Mouse (Mus musculus) adrenal gland, adult 8-10 months (tissue): ENCODE data around the gene Hps6. TPM values are rescaled to one million over a fixed set of nuclear protein-coding genes. Genes with fewer than 3 reads are reported as not detected.
A peak's percentile ranks its signal among the peaks of the same experiment; 100 is the strongest.

Experiments
- DNase-seq: peaks from one replicate; pipeline ENCODE4 v3.0.0; 2022
- total RNA-seq, 4 experiments: library from RNA; stranded (reverse); gene quantifications; 2 replicates each; pipeline ENCODE4 v1.2.4; 2022

Hps6 gene
- total RNA-seq, 4 experiments from 2014 or later, result 13.0 to 25.3 (median 19.9) TPM

GRCm38 (mm10) chr19:46030196-46030983 is 27.1 kb downstream of the Hps6 start:
- DNase-seq, result no peak

GRCm38 (mm10) chr19:46031689-46032432 is 28.6 kb downstream of the Hps6 start:
- DNase-seq, result no peak

DNA sequence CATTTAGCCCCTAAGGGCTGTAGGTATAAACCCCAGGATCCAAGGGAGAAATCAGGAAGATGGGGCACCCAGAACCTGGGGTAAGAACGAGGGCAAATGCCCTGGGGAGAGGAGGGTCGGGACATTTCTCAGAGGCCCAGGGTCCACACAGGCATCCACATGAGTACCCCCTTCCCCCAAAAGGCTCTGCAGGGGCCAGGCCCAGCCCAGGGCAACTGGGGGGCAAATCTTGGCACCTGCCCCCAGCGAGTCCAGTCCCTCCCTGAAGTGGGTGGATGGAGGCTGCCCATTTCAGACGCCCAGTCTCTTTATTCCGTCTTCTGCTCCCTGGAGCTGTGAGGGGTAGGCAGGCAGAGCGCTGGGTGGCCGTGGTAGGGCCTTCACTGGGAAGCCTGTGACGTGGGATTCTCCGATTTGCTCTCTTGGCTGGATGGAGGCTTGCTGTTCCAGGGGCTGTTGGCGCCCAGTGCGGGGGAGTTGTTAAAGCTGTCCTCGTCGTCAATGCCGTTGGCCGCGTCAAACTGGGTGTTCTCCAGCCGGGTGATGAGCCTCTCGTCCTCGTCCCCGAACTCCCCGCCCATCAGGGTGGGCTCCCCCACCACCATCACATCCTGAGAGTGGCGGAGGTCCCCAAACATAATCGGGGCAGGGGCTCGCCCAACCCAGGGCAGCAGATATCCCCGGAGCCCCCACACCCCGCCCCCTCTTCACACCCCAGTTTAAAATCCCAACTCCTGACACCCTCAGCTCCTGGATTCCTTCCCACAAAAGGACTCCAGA is 29.6 kb downstream of the Hps6 start:
- DNase-seq, result no peak

DNA sequence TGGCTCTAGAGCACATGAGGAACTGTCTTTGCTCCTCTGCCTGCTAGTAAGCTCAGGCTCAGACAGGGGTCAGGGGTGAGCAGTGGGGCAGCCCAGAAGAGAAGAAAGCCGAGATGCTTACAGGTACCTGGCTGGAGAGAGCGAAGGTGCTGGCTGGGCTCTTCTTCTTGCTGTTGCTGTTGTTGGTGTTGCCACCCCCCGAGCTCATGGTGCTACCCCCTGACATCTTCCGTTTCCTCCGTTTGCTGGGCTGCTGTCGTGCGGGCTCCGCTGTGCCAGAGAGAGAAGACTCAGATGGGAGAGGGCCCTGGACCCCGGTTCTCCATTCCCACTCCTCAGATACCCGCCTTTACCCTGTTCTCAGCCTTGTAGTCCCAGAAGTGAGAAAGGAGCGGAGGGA is 30.6 kb downstream of the Hps6 start:
- no peak for DNase-seq

GRCm38 (mm10) chr19:46035971-46036370 is 32.7 kb downstream of the Hps6 start:
- no peak for DNase-seq

DNA sequence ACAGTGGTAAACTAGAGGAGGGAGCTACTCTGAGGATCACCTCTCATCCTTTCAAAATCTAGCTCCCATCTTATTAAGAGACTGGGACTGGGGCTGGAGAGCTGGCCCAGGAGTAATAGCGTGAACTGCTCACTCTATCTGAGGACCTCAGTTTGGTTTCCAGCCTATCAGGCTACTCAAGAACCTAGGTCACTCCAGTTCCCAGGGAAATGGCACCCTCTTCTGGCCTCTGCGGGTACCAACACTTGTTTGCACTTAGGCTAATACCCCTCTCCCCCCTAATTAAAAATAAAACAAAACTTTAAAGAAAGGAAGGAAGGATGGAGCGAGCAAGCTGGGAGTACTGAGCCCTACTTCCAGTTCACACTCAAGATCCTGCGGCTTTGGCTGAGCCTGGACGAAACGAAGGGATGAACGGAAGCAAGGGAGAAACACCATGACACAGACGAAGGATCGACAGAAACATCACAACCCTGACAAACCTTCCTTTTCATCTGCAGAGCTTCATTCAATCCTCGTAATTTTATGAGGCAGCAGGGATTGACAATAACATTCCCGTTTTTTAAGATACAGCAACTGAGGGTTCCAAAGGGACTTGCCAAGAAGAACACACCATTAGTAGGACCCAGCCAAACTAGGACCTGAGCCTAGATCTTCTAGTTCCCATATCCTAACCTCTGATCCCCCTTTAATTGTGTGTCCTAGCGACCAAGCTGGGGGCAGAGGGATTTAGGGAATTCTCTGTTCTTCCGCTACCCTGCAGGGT is 33.4 kb downstream of the Hps6 start:
- DNase-seq, result no peak

DNA sequence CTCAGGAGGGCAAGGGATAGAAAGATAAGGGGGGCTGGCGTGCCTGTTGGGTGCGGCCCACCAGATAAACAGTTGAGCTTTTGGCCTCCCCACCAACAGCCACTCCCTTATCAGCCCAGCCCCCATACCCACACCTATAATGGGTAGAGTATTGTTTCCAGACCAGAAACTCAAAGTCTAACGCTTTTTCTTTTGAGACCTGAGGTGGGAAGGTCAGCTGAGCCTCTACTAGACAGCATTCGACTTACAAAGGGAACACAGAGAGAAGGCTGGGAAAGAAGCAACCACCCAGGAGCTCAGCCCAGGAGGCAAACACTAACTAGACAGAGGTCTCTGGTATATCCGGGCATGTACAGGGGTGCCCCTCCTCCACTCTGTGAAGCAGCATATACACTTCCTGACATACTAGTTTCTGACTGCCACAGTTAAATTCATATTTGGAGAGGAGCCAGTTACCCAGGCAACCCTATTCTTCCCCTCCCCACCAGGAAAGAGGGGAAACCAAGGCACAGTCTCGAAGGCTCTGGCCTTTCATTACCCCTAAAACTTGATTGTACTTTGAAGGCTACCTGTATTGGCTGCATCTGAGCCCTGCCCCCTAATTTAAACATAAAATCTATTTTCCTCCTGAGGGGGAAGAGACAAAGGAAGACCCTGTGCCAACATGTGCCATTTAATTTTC is 34.1 kb downstream of the Hps6 start:
- DNase-seq, result no peak

DNA sequence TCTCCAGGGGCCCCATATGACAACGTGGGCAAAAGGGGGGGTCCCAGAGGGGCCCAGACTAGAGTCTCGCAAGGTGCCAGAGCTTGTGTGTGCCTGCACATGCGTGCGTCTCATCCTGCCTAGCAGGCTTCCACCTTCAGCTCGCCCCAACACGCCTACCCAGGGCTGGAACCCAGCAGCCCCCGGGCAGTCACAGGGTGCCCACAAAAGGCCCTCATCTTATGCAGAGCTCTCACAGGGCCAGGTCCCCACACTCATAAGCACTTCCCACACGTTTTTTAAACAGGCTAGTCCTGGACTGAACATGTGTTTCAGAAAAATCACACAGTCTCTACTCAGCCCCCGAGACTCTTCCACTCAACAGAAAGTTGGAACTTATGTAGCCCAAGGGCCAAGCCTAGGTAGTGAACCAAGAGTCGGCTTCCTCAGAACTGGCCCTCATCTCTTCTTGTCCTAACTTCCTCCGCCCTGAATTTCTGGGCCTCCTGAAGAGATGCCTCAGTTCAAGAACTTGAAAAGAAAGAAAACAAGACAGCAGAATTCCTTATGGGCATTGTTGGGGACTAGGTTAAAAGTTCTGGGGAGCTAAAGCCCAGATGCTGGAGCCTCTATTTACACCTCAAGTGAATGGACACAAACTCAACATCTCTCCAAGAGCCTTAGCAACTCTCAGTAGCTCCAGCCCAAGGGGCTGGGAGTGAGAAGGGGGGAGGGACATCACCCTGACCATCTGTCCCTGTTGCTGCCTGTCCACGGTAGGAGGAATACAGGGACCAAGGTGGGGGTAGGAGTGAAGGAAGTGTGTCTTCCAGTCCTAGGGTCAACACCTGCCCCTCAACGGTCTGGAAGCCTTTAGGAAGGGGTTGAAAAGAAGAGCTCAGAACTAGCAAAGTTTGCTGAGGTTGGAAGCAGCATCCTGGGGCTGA is 34.9 kb downstream of the Hps6 start:
- DNase-seq, result no peak

DNA sequence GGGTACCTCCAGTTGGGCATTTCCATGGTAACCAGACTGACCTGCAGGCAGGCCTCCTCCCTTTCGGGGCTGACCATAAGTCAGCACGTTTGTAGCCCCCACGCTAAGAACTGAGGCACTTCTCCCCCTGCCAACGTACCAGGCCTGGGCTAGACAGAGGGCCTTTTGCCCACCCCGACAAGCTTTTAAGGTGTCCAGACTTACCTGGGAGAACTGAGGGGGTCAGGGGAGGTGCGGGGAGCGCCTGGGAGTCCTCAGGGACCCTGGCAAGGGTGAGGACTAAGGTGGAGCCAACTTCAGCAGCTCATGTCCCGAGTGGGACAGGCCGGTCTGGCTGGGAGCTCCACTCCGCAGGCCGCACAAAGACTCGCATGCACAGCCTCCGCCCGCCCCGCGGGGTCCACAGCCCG is 35.5 kb downstream of the Hps6 start:
- no peak for DNase-seq

DNA sequence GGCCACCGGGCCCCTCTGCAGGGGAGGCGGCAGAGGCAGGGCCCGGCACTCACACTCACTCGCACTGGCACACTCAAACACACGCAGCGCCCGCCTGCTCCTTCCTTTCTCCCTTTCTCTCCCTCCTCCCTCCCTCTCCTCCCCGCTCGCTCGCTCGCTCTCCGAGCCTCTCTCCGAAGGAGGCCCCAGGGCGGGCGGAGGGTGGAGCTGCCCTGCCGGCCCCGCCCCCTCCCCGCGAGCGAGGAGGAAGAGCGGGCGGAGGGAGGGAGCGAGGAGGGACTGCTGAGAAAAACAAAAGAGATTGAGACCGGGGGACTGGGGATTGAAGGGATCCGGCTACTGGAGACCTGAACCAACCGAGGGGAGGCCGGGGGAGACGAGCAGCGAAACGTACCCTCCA is 36.2 kb downstream of the Hps6 start:
- DNase-seq, result peak; percentile 78

DNA sequence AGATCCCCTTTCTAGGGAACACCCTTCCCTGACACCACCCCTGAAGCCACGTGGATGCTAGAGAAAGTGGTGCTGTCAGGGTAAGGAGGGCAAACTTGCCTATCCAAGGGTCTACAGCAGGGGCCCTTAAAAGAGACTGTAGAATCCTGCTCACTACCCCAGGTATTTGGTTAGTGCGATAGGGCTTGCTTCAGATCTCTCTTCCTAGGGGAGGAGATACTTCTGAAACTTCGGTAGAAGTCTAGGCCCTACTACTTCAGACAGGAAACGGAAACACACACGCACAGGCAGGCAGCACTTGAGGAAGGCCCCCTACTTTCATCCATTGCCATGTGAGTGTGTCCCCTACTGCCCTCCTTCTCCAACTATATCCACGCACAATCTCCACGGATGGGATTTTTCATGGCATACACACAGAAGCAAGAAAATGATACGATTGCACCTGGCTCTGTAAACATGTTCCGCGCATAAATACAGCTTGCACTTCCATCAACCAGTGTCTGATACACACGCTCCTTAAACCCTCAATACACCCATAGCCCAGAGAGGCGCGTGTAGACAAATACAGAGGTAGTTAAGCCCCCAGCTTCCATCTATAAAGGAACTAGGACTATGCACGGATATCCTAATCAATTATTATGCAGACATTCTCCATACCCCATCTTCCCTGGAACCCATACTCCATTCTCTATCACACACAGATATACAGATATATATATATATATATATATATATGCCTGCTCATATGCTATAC is 37.0 kb downstream of the Hps6 start:
- DNase-seq, result no peak

DNA sequence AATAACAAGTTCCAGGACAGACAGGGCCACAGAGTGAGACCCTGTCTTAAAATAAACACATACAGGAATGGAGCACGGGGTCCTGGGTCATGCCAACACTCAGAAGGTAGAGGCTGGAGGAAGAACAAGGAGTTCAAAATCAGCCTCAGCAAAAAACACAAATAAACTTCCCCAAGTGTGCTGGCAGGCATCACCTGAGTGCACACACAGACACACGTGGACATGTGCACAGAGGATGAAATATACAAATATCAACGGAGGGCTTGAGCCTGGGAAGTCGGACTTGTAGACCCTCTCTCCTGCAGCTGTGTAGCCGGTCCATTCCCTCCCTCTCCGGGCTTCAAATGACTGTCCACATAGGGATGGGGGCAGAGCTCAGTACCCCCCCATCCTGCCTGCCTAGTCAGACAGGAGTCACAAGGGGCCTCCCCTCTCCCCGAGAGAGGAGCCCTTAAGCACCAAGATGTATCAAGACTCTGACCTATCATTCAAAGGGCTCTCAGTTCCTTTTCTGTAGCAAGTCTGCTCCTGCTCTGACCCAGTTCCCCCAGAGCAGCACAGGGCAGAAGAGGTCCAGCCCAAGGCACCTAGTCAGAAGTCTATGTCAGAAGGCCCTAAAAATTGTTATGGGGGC is 38.1 kb downstream of the Hps6 start:
- no peak for DNase-seq

GRCm38 (mm10) chr19:46041933-46042475 is 38.7 kb downstream of the Hps6 start:
- DNase-seq, result peak; percentile 85

DNA sequence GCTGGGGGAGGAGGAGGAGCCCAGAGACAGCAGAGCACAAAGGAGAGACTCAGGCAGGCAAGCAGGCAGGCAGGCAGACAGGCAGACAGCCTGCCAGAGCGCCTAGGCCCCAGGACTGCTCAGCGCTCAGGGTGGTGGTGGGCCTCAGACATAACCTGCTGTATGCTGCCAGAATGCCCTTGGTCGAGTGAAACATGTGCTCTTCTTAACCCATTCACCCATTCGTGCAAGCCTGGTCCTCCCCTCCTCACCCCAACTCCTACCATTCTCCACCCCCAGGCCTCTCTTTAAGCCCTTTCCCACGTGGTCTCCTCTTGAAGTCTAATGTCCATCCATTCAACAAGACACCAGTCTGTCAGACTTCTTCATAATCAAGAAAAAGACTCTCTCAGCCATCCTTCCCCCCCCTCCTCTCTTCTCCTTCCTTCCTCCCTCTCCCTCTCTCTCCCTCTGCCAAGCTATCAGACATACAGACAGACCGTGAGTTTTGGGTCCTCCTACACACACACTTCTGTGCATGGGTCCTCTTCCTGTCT is 39.2 kb downstream of the Hps6 start:
- DNase-seq, result no peak

DNA sequence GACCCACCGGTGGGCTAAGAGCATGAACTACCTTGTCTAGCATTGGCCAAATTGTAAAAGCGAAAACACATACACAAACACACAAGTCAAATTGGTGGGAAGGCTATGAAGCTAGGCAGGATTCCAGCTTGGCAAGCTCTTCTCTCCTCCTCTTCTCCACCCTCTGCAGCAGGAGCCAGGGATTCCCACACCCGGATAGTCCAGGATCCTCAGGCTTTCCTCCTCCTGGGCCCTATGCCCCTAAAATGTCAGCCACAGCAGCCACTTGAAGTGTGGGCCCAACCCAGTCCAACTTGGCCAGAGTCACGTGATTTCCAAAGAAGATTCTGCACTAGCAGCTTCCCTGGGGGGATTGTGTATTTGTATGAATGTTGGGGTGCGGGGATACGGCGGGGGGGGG is 40.1 kb downstream of the Hps6 start:
- DNase-seq, result no peak

- DNase-seq, result no peak
Observed at GRCm38 (mm10) chr19:46044271-46044992, 41.1 kb downstream of the Hps6 start, which contains the start of gene Pprc1. TSS of gene Pprc1 (plus strand) at chr19:46044886.

DNA sequence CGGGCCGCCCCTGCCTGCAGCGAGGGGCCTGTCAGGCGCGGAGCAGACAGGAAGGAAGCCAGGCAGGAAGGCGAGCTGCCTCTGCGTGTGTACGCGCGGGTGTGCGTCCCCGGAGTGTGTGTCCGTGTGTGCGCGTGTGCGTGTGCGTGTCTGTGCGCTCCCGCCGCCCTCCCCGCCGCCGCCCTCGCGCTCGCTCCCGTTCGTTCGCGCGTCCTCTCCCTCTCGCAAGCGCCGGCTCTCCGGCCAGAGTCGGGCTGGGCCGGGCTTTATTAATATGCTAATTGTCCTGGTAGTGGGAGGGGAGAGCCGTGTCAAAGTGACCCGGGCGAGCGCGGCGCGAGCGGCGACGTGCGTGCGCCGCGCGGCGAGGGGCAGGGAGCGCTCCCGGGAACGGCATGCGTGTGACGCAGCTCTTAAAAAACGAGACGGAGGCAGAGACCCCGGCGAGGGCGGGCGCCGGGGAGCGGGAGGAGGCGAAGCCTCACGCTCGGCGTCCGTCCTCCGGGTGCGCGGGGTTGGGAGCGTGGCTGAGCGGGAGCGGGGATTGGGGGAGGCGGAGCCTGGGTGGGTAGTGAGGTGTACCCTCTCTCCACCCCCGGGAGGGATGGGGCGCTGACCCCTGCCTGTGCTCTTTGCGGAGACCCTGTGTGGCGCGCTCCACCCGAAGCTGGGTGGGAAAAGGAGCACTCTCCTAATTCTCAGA is 41.8 kb downstream of the Hps6 start, which contains the start of gene Ldb1:
Gene Ldb1, minus strand, starts transcription at position 222 of the 703 bp plus-strand sequence.
- peak; percentile 86 for DNase-seq
